Mouse (Mus musculus): Measurements from ENCODE around the gene Adgrg5.

Gene Adgrg5

GRCm38 (mm10) chr8:94917352-94917751 is 6.1 kb upstream of the Adgrg5 start:
- peak; percentile 86 to 88 for DNase-seq (ENCODE audit: low spot score in 2 of 2)

GRCm38 (mm10) chr8:94917851-94918495 is 5.5 kb upstream of the Adgrg5 start, which contains the start of gene Ccdc102a:
Gene Ccdc102a (minus strand): TSS chr8:94918098.
- DNase-seq (ENCODE audit: low spot score in 2 of 2) = peak in 1 of 2 experiments; percentile 29

- DNase-seq (ENCODE audit: low spot score in 2 of 2) = peak; percentile 38 to 47
These were observed 4.2 kb upstream of the Adgrg5 start for GRCm38 (mm10) chr8:94919256-94919655.

GRCm38 (mm10) chr8:94922176-94922575 is 1.3 kb upstream of the Adgrg5 start:
- no peak for DNase-seq (ENCODE audit: low spot score in 2 of 2)

GRCm38 (mm10) chr8:94922602-94923001 is 892 bp upstream of the Adgrg5 start:
- DNase-seq (ENCODE audit: low spot score in 2 of 2) = no peak

- no peak for DNase-seq (ENCODE audit: low spot score in 2 of 2)
These were observed 4.7 kb downstream of the Adgrg5 start for GRCm38 (mm10) chr8:94928227-94928626.

GRCm38 (mm10) chr8:94933918-94934317 is 10.4 kb downstream of the Adgrg5 start:
- no peak for DNase-seq (ENCODE audit: low spot score in 2 of 2)

- no peak for DNase-seq (ENCODE audit: low spot score in 2 of 2)
These were observed 11.7 kb downstream of the Adgrg5 start for GRCm38 (mm10) chr8:94935172-94935571.

- DNase-seq (ENCODE audit: low spot score in 2 of 2) = peak; percentile 40 to 53
These were observed 19.1 kb downstream of the Adgrg5 start for GRCm38 (mm10) chr8:94942566-94942965.

- DNase-seq (ENCODE audit: low spot score in 2 of 2) = no peak
These were observed 21.7 kb downstream of the Adgrg5 start for GRCm38 (mm10) chr8:94945185-94945584.

GRCm38 (mm10) chr8:94948421-94948820 is 24.9 kb downstream of the Adgrg5 start:
- DNase-seq (ENCODE audit: low spot score in 2 of 2) = no peak

GRCm38 (mm10) chr8:94949010-94949409 is 25.5 kb downstream of the Adgrg5 start:
- DNase-seq (ENCODE audit: low spot score in 2 of 2) = no peak

- peak; percentile 45 to 54 for DNase-seq (ENCODE audit: low spot score in 2 of 2)
These were observed 26.6 kb downstream of the Adgrg5 start for GRCm38 (mm10) chr8:94950046-94950445.

GRCm38 (mm10) chr8:94950458-94950857 is 27.0 kb downstream of the Adgrg5 start:
- DNase-seq (ENCODE audit: low spot score in 2 of 2) = no peak

- no peak for DNase-seq (ENCODE audit: low spot score in 2 of 2)
These were observed 28.6 kb downstream of the Adgrg5 start for GRCm38 (mm10) chr8:94952086-94952485.

- no peak for DNase-seq (ENCODE audit: low spot score in 2 of 2)
These were observed 30.3 kb downstream of the Adgrg5 start for GRCm38 (mm10) chr8:94953624-94954367.

- no peak for DNase-seq (ENCODE audit: low spot score in 2 of 2)
These were observed 30.9 kb downstream of the Adgrg5 start for GRCm38 (mm10) chr8:94954368-94954737.

- DNase-seq (ENCODE audit: low spot score in 2 of 2) = peak; percentile 75 to 82
These were observed 31.6 kb downstream of the Adgrg5 start for GRCm38 (mm10) chr8:94954921-94955758.

GRCm38 (mm10) chr8:94956078-94956574 is 32.6 kb downstream of the Adgrg5 start:
- DNase-seq (ENCODE audit: low spot score in 2 of 2) = peak in 1 of 2 experiments; percentile 37

- no peak for DNase-seq (ENCODE audit: low spot score in 2 of 2)
These were observed 38.7 kb downstream of the Adgrg5 start for GRCm38 (mm10) chr8:94962201-94962600.

- peak; percentile 55 to 72 for DNase-seq (ENCODE audit: low spot score in 2 of 2)
These were observed 41.3 kb downstream of the Adgrg5 start for GRCm38 (mm10) chr8:94964828-94965227.

GRCm38 (mm10) chr8:94966578-94966977 is 43.1 kb downstream of the Adgrg5 start:
- DNase-seq (ENCODE audit: low spot score in 2 of 2) = peak; percentile 54 to 67
